Mouse (Mus musculus) heart, postnatal 0 days (tissue): ENCODE measurements at regions not wholly inside any gene's neighbourhood (a gene's known extent, or its start where the extent isn't known, plus 50 kb on each side); places are given as distances from the start of the nearest gene placed in this dataset.

Experiments used
- CTCF ChIP-seq: IDR thresholded peaks from 2 replicates; pipeline ENCODE4 v1.5.1; 2016; ENCODE audit warnings: antibody characterized with exemption, control low read depth, low read depth
- EP300 ChIP-seq: IDR thresholded peaks from 2 replicates; pipeline ENCODE4 v1.6.1; 2016; ENCODE audit warnings: antibody characterized with exemption, low read depth

- TF ChIP-seq CTCF, result no peak
- TF ChIP-seq EP300, result no peak
Measured at GRCm38 (mm10) chr14:73947316-73947715, 286.3 kb downstream of the Gm21750 start.
